Mouse (Mus musculus) C2C12 (cell line): Measurements from ENCODE around the gene Garnl3.

ENCODE experiments used
- CTCF ChIP-seq: IDR thresholded peaks from one replicate; pipeline ENCODE4 v1.5.1; 2011; ENCODE audit not compliant: control insufficient read depth, insufficient read depth, insufficient read length
- MAX ChIP-seq: IDR thresholded peaks from one replicate; pipeline ENCODE4 v1.6.1; 2011; ENCODE audit warnings: mild to moderate bottlenecking, control low read depth

GRCm38 (mm10) chr2:33002144-33002543, 129.3 kb downstream of the Garnl3 start:
- TF ChIP-seq CTCF (no peak), MAX (no peak)
